Mouse (Mus musculus) myocyte (in vitro differentiated cells): ENCODE results near the gene Ddrgk1. TPM values are rescaled to one million over a fixed set of nuclear protein-coding genes. Genes with fewer than 3 reads are reported as not detected.

ENCODE experiments used
- H3K27me3 ChIP-seq: one replicate; pipeline ENCODE4 v1.6.1; 2011; ENCODE audit not compliant: control insufficient read depth, insufficient read depth, insufficient read length
- H3K36me3 ChIP-seq: one replicate; pipeline ENCODE4 v1.6.1; 2011; ENCODE audit not compliant: control insufficient read depth, insufficient read depth
- H3K4me2 ChIP-seq: one replicate; pipeline ENCODE4 v1.6.1; 2011; ENCODE audit warnings: low read depth, control low read depth
- H3K4me3 ChIP-seq: one replicate; pipeline ENCODE4 v1.5.1; 2011; ENCODE audit warnings: mild to moderate bottlenecking, control low read depth, moderate library complexity
- H3K79me2 ChIP-seq: one replicate; pipeline ENCODE4 v1.6.1; 2011; ENCODE audit not compliant: control insufficient read depth, insufficient read depth
- H3ac ChIP-seq: one replicate; pipeline ENCODE4 v1.6.1; 2011; ENCODE audit not compliant: control insufficient read depth, insufficient read length
- CEBPB ChIP-seq: IDR thresholded peaks from 2 replicates; pipeline ENCODE4 v1.6.1; 2011; ENCODE audit warnings: mild to moderate bottlenecking, moderate library complexity; ENCODE audit not compliant: poor library complexity, insufficient read depth, severe bottlenecking
- E2F4 ChIP-seq: IDR thresholded peaks from one replicate; pipeline ENCODE4 v1.6.1; 2011; ENCODE audit warnings: mild to moderate bottlenecking, control low read depth, moderate library complexity; ENCODE audit not compliant: insufficient read depth
- MAX ChIP-seq: IDR thresholded peaks from one replicate; pipeline ENCODE4 v1.6.1; 2011; ENCODE audit warnings: low read depth, mild to moderate bottlenecking, control low read depth
- MYOD1 ChIP-seq, 3 experiments: IDR thresholded peaks; one replicate each; pipeline ENCODE4 v1.6.1; 2011; ENCODE audit warnings: control low read depth in 2 of 3, low read depth in 2 of 3, mild to moderate bottlenecking in 2 of 3, moderate library complexity in 1 of 3; ENCODE audit not compliant: insufficient read length in 2 of 3, control insufficient read depth in 1 of 3
- MYOG ChIP-seq, 3 experiments: IDR thresholded peaks; one replicate each; pipeline ENCODE4 v1.6.1; 2011; ENCODE audit warnings: control low read depth in 2 of 3, low read depth in 2 of 3, mild to moderate bottlenecking in 2 of 3; ENCODE audit not compliant: insufficient read length in 2 of 3, control insufficient read depth in 1 of 3, insufficient read depth in 1 of 3
- POLR2A ChIP-seq: IDR thresholded peaks from one replicate; pipeline ENCODE4 v1.6.1; 2011; ENCODE audit warnings: low read depth, mild to moderate bottlenecking, control low read depth, moderate library complexity; ENCODE audit not compliant: insufficient read length
- POLR2AphosphoS2 ChIP-seq: IDR thresholded peaks from one replicate; pipeline ENCODE4 v1.6.1; 2011; ENCODE audit warnings: low read depth, control low read depth; ENCODE audit not compliant: insufficient read length
- REST ChIP-seq: IDR thresholded peaks from one replicate; pipeline ENCODE4 v1.6.1; 2011; ENCODE audit warnings: mild to moderate bottlenecking, control low read depth, moderate library complexity; ENCODE audit not compliant: insufficient read depth, insufficient read length
- SRF ChIP-seq: IDR thresholded peaks from one replicate; pipeline ENCODE4 v1.6.1; 2011; ENCODE audit warnings: low read depth; ENCODE audit not compliant: control insufficient read depth, insufficient read length
- TCF12 ChIP-seq: IDR thresholded peaks from one replicate; pipeline ENCODE4 v1.6.1; 2011; ENCODE audit warnings: mild to moderate bottlenecking, control low read depth; ENCODE audit not compliant: poor library complexity, insufficient read depth, severe bottlenecking
- TCF3 ChIP-seq: IDR thresholded peaks from one replicate; pipeline ENCODE4 v1.6.1; 2011; ENCODE audit warnings: low read depth, control low read depth; ENCODE audit not compliant: insufficient read length
- USF1 ChIP-seq: IDR thresholded peaks from one replicate; pipeline ENCODE4 v1.6.1; 2011; ENCODE audit warnings: low read depth, mild to moderate bottlenecking, control low read depth, moderate library complexity
- polyA plus RNA-seq: library from polyadenylated mRNA; unstranded; fragments of >200 nt; fragmentation: generic; extraction: Trizol; gene quantifications from one replicate; pipeline ENCODE4 v1.2.1, GENCODE M21; 2012; ENCODE audit warnings: missing spikeins

Gene Ddrgk1
- polyA plus RNA-seq, 1 experiment, result 137 TPM

GRCm38 (mm10) chr2:130704040-130705001 lies 39.9 kb upstream of the Ddrgk1 start:
- Histone ChIP-seq H3K4me2 (no peak overlapping the region), H3K36me3 (no peaks in the 10 kb centered on the region), H3ac (no peak overlapping the region), H3K4me3 (no peak overlapping the region), H3K79me2 (no peaks in the 10 kb centered on the region), H3K27me3 (no peaks in the 10 kb centered on the region)
- TF ChIP-seq MYOG (IDR thresholded peaks at IDR 0.05; ENCODE audit: control insufficient read depth in 1 of 3, insufficient read depth in 1 of 3, insufficient read length in 2 of 3, low read depth in 2 of 3) (no peak), MAX (no peak)

- H3K79me2 ChIP-seq, result no peaks in the 10 kb centered on the region
- no peak for TF ChIP-seq MYOD1 (IDR thresholded peaks at IDR 0.05; ENCODE audit: control insufficient read depth in 1 of 3, insufficient read length in 2 of 3, low read depth in 2 of 3)
- no peak for TF ChIP-seq REST
- no peak overlapping the region for H3ac ChIP-seq
- no peaks in the 10 kb centered on the region for H3K27me3 ChIP-seq
- no peaks in the 10 kb centered on the region for H3K36me3 ChIP-seq
- H3K4me3 ChIP-seq, result peak overlapping the region; percentile 28
- H3K4me2 ChIP-seq, result peak overlapping the region; percentile 84
Observed at GRCm38 (mm10) chr2:130697821-130698266, 33.4 kb upstream of the Ddrgk1 start.

- TF ChIP-seq POLR2AphosphoS2 (peak; percentile 15), MAX (no peak), POLR2A (peak; percentile 56), MYOG (IDR thresholded peaks at IDR 0.05; ENCODE audit: control insufficient read depth in 1 of 3, insufficient read depth in 1 of 3, insufficient read length in 2 of 3, low read depth in 2 of 3) (peak in 1 of 3 experiments; percentile 9)
- Histone ChIP-seq H3K36me3 (no peaks in the 10 kb centered on the region), H3ac (peak within 1 kb of the TSS; percentile 6), H3K4me3 (peak within 1 kb of the TSS; percentile 28), H3K27me3 (no peaks in the 10 kb centered on the region), H3K79me2 (no peaks in the 10 kb centered on the region), H3K4me2 (peak within 1 kb of the TSS; percentile 84)
Observed at GRCm38 (mm10) chr2:130697153-130697810, 32.8 kb upstream of the Ddrgk1 start, which contains the start of gene Slc4a11. Gene Slc4a11 (minus strand): TSS chr2:130697519.

GRCm38 (mm10) chr2:130696700-130697152 lies 32.3 kb upstream of the Ddrgk1 start:
- TF ChIP-seq CEBPB, result no peak
- TF ChIP-seq POLR2A, result no peak
- no peak for TF ChIP-seq E2F4
- no peak for TF ChIP-seq USF1
- no peak for TF ChIP-seq MYOD1 (IDR thresholded peaks at IDR 0.05; ENCODE audit: control insufficient read depth in 1 of 3, insufficient read length in 2 of 3, low read depth in 2 of 3)
- TF ChIP-seq REST, result no peak
- no peak for TF ChIP-seq POLR2AphosphoS2
- TF ChIP-seq MAX, result no peak
- no peak for TF ChIP-seq MYOG (IDR thresholded peaks at IDR 0.05; ENCODE audit: control insufficient read depth in 1 of 3, insufficient read depth in 1 of 3, insufficient read length in 2 of 3, low read depth in 2 of 3)
- TF ChIP-seq TCF3, result no peak
- TF ChIP-seq TCF12, result no peak
- no peak for TF ChIP-seq SRF
- H3K79me2 ChIP-seq, result no peaks in the 10 kb centered on the region
- H3K4me3 ChIP-seq, result peak overlapping the region; percentile 28
- no peaks in the 10 kb centered on the region for H3K36me3 ChIP-seq
- no peaks in the 10 kb centered on the region for H3K27me3 ChIP-seq
- peak overlapping the region; percentile 6 for H3ac ChIP-seq
- peak overlapping the region; percentile 84 for H3K4me2 ChIP-seq

- Histone ChIP-seq H3ac (no peak overlapping the region), H3K79me2 (no peaks in the 10 kb centered on the region), H3K4me2 (no peak overlapping the region), H3K4me3 (no peak overlapping the region), H3K27me3 (no peaks in the 10 kb centered on the region), H3K36me3 (no peaks in the 10 kb centered on the region)
- TF ChIP-seq MYOD1 (IDR thresholded peaks at IDR 0.05; ENCODE audit: control insufficient read depth in 1 of 3, insufficient read length in 2 of 3, low read depth in 2 of 3), result no peak
- no peak for TF ChIP-seq E2F4
- no peak for TF ChIP-seq TCF3
- TF ChIP-seq MYOG (IDR thresholded peaks at IDR 0.05; ENCODE audit: control insufficient read depth in 1 of 3, insufficient read depth in 1 of 3, insufficient read length in 2 of 3, low read depth in 2 of 3), result no peak
- TF ChIP-seq USF1, result no peak
- no peak for TF ChIP-seq POLR2A
- no peak for TF ChIP-seq REST
- no peak for TF ChIP-seq POLR2AphosphoS2
- TF ChIP-seq MAX, result no peak
- no peak for TF ChIP-seq TCF12
- TF ChIP-seq CEBPB, result no peak
- no peak for TF ChIP-seq SRF
Observed at GRCm38 (mm10) chr2:130693563-130693962, 29.1 kb upstream of the Ddrgk1 start.
